Mouse (Mus musculus) gastrocnemius, postnatal 36 days (tissue): ENCODE results near the gene Dppa5a. TPM values are rescaled to one million over a fixed set of nuclear protein-coding genes. Genes with fewer than 3 reads are reported as not detected.
"Not testable (repeated sequence)": the region's sequence is repeated elsewhere in the genome, so short reads cannot be mapped to it uniquely, and the experiment has no call there.

Experiments used
- DNase-seq, 2 experiments: peaks; one replicate each; pipeline ENCODE4 v3.0.0; 2022
- intact Hi-C: fragments of 180-260 bp; cut with DNase I; formaldehyde crosslinking; loops from one replicate; pipeline ENCODE4 v1.15.1; 2025
- long read RNA-seq, 2 experiments: library from polyadenylated mRNA; stranded (forward); transcript quantifications; one replicate each; pipeline ENCODE4 v2.0.0; 2021
- total RNA-seq, 2 experiments: library from RNA; stranded (reverse); gene quantifications; 2 replicates each; pipeline ENCODE4 v1.2.3; 2021

Dppa5a gene
- not detected for total RNA-seq
- long read RNA-seq, experiment 1, result 0 reads
- long read RNA-seq, experiment 2, result 0 reads

GRCm38 (mm10) chr9:78367959-78368358 lies at the start of gene Dppa5a:
Gene Dppa5a (minus strand): TSS chr9:78368177.
- intact Hi-C loops, DNase-seq: not testable (repeated sequence)

- DNase-seq, result no peak
- intact Hi-C loops, result no loop called here
Observed at GRCm38 (mm10) chr9:78401596-78401995, 33.6 kb upstream of the Dppa5a start.

- no peak for DNase-seq
- intact Hi-C loops, result no loop called here
Observed at GRCm38 (mm10) chr9:78400570-78400969, 32.6 kb upstream of the Dppa5a start.

GRCm38 (mm10) chr9:78396517-78396916 lies 28.5 kb upstream of the Dppa5a start:
- DNase-seq, result no peak
- intact Hi-C loops, result no loop called here

- DNase-seq, result no peak
- intact Hi-C loops, result no loop called here
Observed at GRCm38 (mm10) chr9:78395630-78396351, 27.8 kb upstream of the Dppa5a start, which contains the start of gene Ddx43. Gene Ddx43 (plus strand): TSS chr9:78395777.

- intact Hi-C loops, result no loop called here
- DNase-seq, result no peak
Observed at GRCm38 (mm10) chr9:78395244-78395629, 27.3 kb upstream of the Dppa5a start.

GRCm38 (mm10) chr9:78394602-78395001 lies 26.6 kb upstream of the Dppa5a start:
- no peak for DNase-seq
- intact Hi-C loops, result no loop called here

- no peak for DNase-seq
- intact Hi-C loops, result no loop called here
Observed at GRCm38 (mm10) chr9:78393741-78394140, 25.8 kb upstream of the Dppa5a start.

- intact Hi-C loops, result no loop called here
- DNase-seq, result no peak
Observed at GRCm38 (mm10) chr9:78389981-78390380, 22.0 kb upstream of the Dppa5a start.

GRCm38 (mm10) chr9:78386947-78387346 lies 19.0 kb upstream of the Dppa5a start:
- DNase-seq, result no peak
- intact Hi-C loops, result no loop called here

GRCm38 (mm10) chr9:78385893-78386292 lies 17.9 kb upstream of the Dppa5a start:
- DNase-seq, result no peak
- intact Hi-C loops, result no loop called here

- intact Hi-C loops, result no loop called here
- no peak for DNase-seq
Observed at GRCm38 (mm10) chr9:78378113-78378785, 10.3 kb upstream of the Dppa5a start, which contains the start of gene Ooep. Gene Ooep (minus strand): TSS chr9:78378725.

- no peak for DNase-seq
- intact Hi-C loops, result no loop called here
Observed at GRCm38 (mm10) chr9:78377546-78377945, 9.6 kb upstream of the Dppa5a start.

GRCm38 (mm10) chr9:78375486-78375885 lies 7.5 kb upstream of the Dppa5a start:
- intact Hi-C loops, result no loop called here
- no peak for DNase-seq

GRCm38 (mm10) chr9:78374885-78375389 lies 7.0 kb upstream of the Dppa5a start:
- intact Hi-C loops, result no loop called here
- DNase-seq, result no peak

- DNase-seq, result no peak
- intact Hi-C loops, result no loop called here
Observed at GRCm38 (mm10) chr9:78374397-78374796, 6.4 kb upstream of the Dppa5a start.

- intact Hi-C loops, result no loop called here
- DNase-seq, result no peak
Observed at GRCm38 (mm10) chr9:78372827-78373504, 5.0 kb upstream of the Dppa5a start.

GRCm38 (mm10) chr9:78371441-78371840 lies 3.5 kb upstream of the Dppa5a start:
- intact Hi-C loops, result no loop called here
- no peak for DNase-seq

- DNase-seq, result no peak
- intact Hi-C loops, result no loop called here
Observed at GRCm38 (mm10) chr9:78369786-78370185, 1.8 kb upstream of the Dppa5a start.

- intact Hi-C loops, result no loop called here
- no peak for DNase-seq
Observed at GRCm38 (mm10) chr9:78369349-78369748, 1.4 kb upstream of the Dppa5a start.

GRCm38 (mm10) chr9:78368671-78369293 lies 805 bp upstream of the Dppa5a start:
- intact Hi-C loops, result no loop called here
- no peak for DNase-seq
